9 mouse cellular contexts compared by ENCODE assay signal in genomic region chr7:126083341-126083979, GRCm38 (mm10). TPM values are rescaled to one million over a fixed set of nuclear protein-coding genes. Genes with fewer than 3 reads are reported as not detected.
DNase-seq lines count a peak whose midpoint lies in the region; ATAC-seq and TF ChIP-seq lines count a peak whose summit lies in the region.
"Had no signal": no experiment of that assay in that cellular context is flagged by ENCODE, and none has a peak within 500 bp of the region (broad histone marks: within the 10 kb centered on the region; RNA-seq: fewer than 3 reads in every experiment).

No protein-coding gene starts in this region.

- H3K4me1 ChIP-seq in cerebellum, adult 2 months (ENCODE audit: control insufficient read depth, insufficient read depth, low read length) = no peaks in the 10 kb centered on the region; the same call in 1 of the 2 replicates
- peaks cover 12% of the 10 kb centered on the region; the same call in 1 of the 2 replicates for H3K4me1 ChIP-seq in hindbrain, embryonic 14.5 days (replicated peaks; ENCODE audit: control insufficient read depth, insufficient read depth, low read length)
- peaks cover 40% of the 10 kb centered on the region for H3K4me1 ChIP-seq in hindbrain, embryonic 12.5 days
- peaks cover 21% of the 10 kb centered on the region for H3K4me1 ChIP-seq in lung, embryonic 16.5 days (replicated peaks; ENCODE audit: control insufficient read depth, insufficient read depth, low read length)
- H3K4me1 ChIP-seq: liver, embryonic 12.5 days had no signal

- no peak for TF ChIP-seq POLR2A in cerebellum, adult 2 months (IDR thresholded peaks at IDR 0.05; ENCODE audit: borderline replicate concordance, insufficient read depth, low read length)

- no peaks in the 10 kb centered on the region for H3K36me3 ChIP-seq in hindbrain, embryonic 14.5 days (replicated peaks; ENCODE audit: control insufficient read depth, insufficient read depth)
- H3K36me3 ChIP-seq in hindbrain, embryonic 12.5 days = no peaks in the 10 kb centered on the region
- no peaks in the 10 kb centered on the region for H3K36me3 ChIP-seq in lung, embryonic 16.5 days (ENCODE audit: control insufficient read depth, insufficient read depth, low read length)
- H3K36me3 ChIP-seq: liver, embryonic 12.5 days had no signal

- H3K9ac ChIP-seq in hindbrain, embryonic 14.5 days = no peak overlapping the region
- no peak overlapping the region for H3K9ac ChIP-seq in hindbrain, embryonic 12.5 days
- no peak overlapping the region for H3K9ac ChIP-seq in lung, embryonic 16.5 days (ENCODE audit: low read length)
- H3K9ac ChIP-seq: liver, embryonic 12.5 days had no signal

- no peak overlapping the region for H3K4me2 ChIP-seq in hindbrain, embryonic 14.5 days (replicated peaks)
- no peak overlapping the region for H3K4me2 ChIP-seq in hindbrain, embryonic 12.5 days (replicated peaks)
- no peak overlapping the region for H3K4me2 ChIP-seq in lung, embryonic 16.5 days (ENCODE audit: low read depth, low read length)
- H3K4me2 ChIP-seq: liver, embryonic 12.5 days had no signal

- ATAC-seq in hindbrain, embryonic 14.5 days (ENCODE audit: low FRiP score) = no peak
- no peak for ATAC-seq in hindbrain, embryonic 12.5 days (ENCODE audit: low FRiP score)
- ATAC-seq in lung, embryonic 16.5 days (ENCODE audit: low read depth) = peak; percentile 31; the same call in 1 of the 2 replicates
- ATAC-seq: liver, embryonic 12.5 days had no signal

- no peak overlapping the region for H3K4me3 ChIP-seq in cerebellum, adult 2 months (replicated peaks; ENCODE audit: insufficient read depth, low read depth, low read length)
- no peak overlapping the region for H3K4me3 ChIP-seq in hindbrain, embryonic 14.5 days (replicated peaks; ENCODE audit: low read length)
- H3K4me3 ChIP-seq in hindbrain, embryonic 12.5 days = no peak overlapping the region
- H3K4me3 ChIP-seq in lung, embryonic 16.5 days (ENCODE audit: low read length) = no peak overlapping the region
- H3K4me3 ChIP-seq: liver, embryonic 12.5 days had no signal

- no peaks in the 10 kb centered on the region for H3K27me3 ChIP-seq in cerebellum, adult 2 months (ENCODE audit: control insufficient read depth, insufficient read depth, low read length)
- peaks cover 36% of the 10 kb centered on the region for H3K27me3 ChIP-seq in hindbrain, embryonic 14.5 days (ENCODE audit: control insufficient read depth, insufficient read depth, low read length)
- H3K27me3 ChIP-seq in hindbrain, embryonic 12.5 days = peaks cover 67% of the 10 kb centered on the region
- H3K27me3 ChIP-seq in lung, embryonic 16.5 days (ENCODE audit: control insufficient read depth, insufficient read depth, low read depth, low read length) = peaks cover 43% of the 10 kb centered on the region

- WGBS in cerebellum, adult 2 months = 22% methylated on average over 9 of the region's 9 CpGs
- WGBS in hindbrain, embryonic 14.5 days = 12% methylated on average over 9 of the region's 9 CpGs
- WGBS in hindbrain, embryonic 12.5 days = 20% methylated on average over 9 of the region's 9 CpGs
- WGBS in lung, embryonic 16.5 days = 18% methylated on average over 9 of the region's 9 CpGs

- peak; percentile 43; the same call in 1 of the 2 replicates for TF ChIP-seq CTCF in cerebellum, adult 2 months (IDR thresholded peaks at IDR 0.05; ENCODE audit: borderline replicate concordance, insufficient read depth, low read depth, low read length)

- H3K27ac ChIP-seq in cerebellum, adult 2 months (ENCODE audit: insufficient read depth, low read length) = no peak overlapping the region
- H3K27ac ChIP-seq in hindbrain, embryonic 14.5 days = no peak overlapping the region
- H3K27ac ChIP-seq in hindbrain, embryonic 12.5 days = no peak overlapping the region
- H3K27ac ChIP-seq in lung, embryonic 16.5 days (ENCODE audit: low read length) = no peak overlapping the region
- H3K27ac ChIP-seq: liver, embryonic 12.5 days had no signal

- no peaks in the 10 kb centered on the region for H3K9me3 ChIP-seq in hindbrain, embryonic 14.5 days (ENCODE audit: control insufficient read depth, low read length)
- no peaks in the 10 kb centered on the region for H3K9me3 ChIP-seq in hindbrain, embryonic 12.5 days (replicated peaks)
- H3K9me3 ChIP-seq in lung, embryonic 16.5 days (ENCODE audit: control insufficient read depth, low read length) = no peaks in the 10 kb centered on the region
- H3K9me3 ChIP-seq: liver, embryonic 12.5 days had no signal

- DNase-seq in cerebellum, adult 2 months = no peak
- DNase-seq in cerebellum, adult 11 months = no peak
- DNase-seq in hindbrain, embryonic 14.5 days (ENCODE audit: low spot score) = peak; percentile 39
- DNase-seq in lung, postnatal 14 days = no peak
- peak; percentile 66 to 68 for DNase-seq in adrenal gland, postnatal 36 days
- no peak for DNase-seq in ovary, postnatal 14 days (ENCODE audit: low spot score)

RNA-seq across cellular contexts. Expression of gene Gsg1l, which starts 1.2 kb away (rescaled TPM):
- 17.5 and 18.0 TPM in 2 replicates for polyA plus RNA-seq in cerebellum, adult 2 months (2012; rRNA removed)
- polyA plus RNA-seq in hindbrain, embryonic 14.5 days (2014; fragmentation: Nextera tagmentation; extraction: Ambion mirVana) = 11.2 and 16.2 TPM in 2 replicates
- 6.0 and 6.5 TPM in 2 replicates for polyA plus RNA-seq in hindbrain, embryonic 12.5 days (2016; fragmentation: Nextera tagmentation; extraction: Ambion mirVana)
- polyA plus RNA-seq in lung, embryonic 16.5 days (2015; fragmentation: Nextera tagmentation; extraction: Ambion mirVana) = 2.5 and 2.6 TPM in 2 replicates
- total RNA-seq in adrenal gland, postnatal 36 days (2021) = 10 to 100 TPM; 68.9 to 70.8 TPM
- polyA plus RNA-seq: liver, embryonic 12.5 days had no signal

Comparison
In these comparisons a context has a peak if more than half of its experiments do, and no peak if none do; other contexts are left out.
1. DNase-seq: peak in hindbrain, embryonic 14.5 days (single experiment) and adrenal gland, postnatal 36 days (2 of 2); none in cerebellum, adult 2 months (0 of 2), cerebellum, adult 11 months (single experiment), lung, postnatal 14 days (single experiment) and ovary, postnatal 14 days (single experiment).